Mouse (Mus musculus) bone marrow, adult 2 months (tissue): ENCODE measurements at regions not wholly inside any gene's neighbourhood (a gene's known extent, or its start where the extent isn't known, plus 50 kb on each side); places are given as distances from the start of the nearest gene placed in this dataset.

Experiments
- H3K27ac ChIP-seq: fragments of 200-500 bp; 2 replicates; pipeline ENCODE4 v1.5.1; 2012; ENCODE audit warnings: low read depth, mild to moderate bottlenecking, control low read depth, inconsistent platforms, low read length; ENCODE audit not compliant: control insufficient read depth, poor library complexity, insufficient read depth
- H3K4me1 ChIP-seq: fragments of 200-500 bp; 2 replicates; pipeline ENCODE4 v1.6.1; 2011; ENCODE audit warnings: low read length; ENCODE audit not compliant: control insufficient read depth, insufficient read depth
- H3K4me3 ChIP-seq: fragments of 200-500 bp; replicated peaks from 2 replicates; pipeline ENCODE3; 2011; ENCODE audit warnings: mild to moderate bottlenecking, low read depth, low read length, control low read depth; ENCODE audit not compliant: control insufficient read depth
- CTCF ChIP-seq: fragments of 200-500 bp; IDR thresholded peaks from 2 replicates; pipeline ENCODE4 v1.5.1; 2011; ENCODE audit warnings: low read length, control low read depth; ENCODE audit not compliant: control insufficient read depth, insufficient read depth
- POLR2A ChIP-seq: fragments of 200-500 bp; IDR thresholded peaks from 2 replicates; pipeline ENCODE4 v1.6.1; 2011; ENCODE audit warnings: low read depth, mild to moderate bottlenecking, control low read depth, low read length, borderline replicate concordance; ENCODE audit not compliant: control insufficient read depth
- WGBS: fragments of 180-500 bp; shearing (Covaris S2); methylation state at CpG from one replicate; pipeline ENCODE4 v1.1.7; 2018; 5-methylcytosine and 5-hydroxymethylcytosine counted together

- 71% methylated on average over 27 of the region's 27 CpGs for WGBS
- no peak overlapping the region for H3K4me3 ChIP-seq
- H3K27ac ChIP-seq, result no peak overlapping the region
- TF ChIP-seq POLR2A (no peak), CTCF (no peak)
- no peaks in the 10 kb centered on the region for H3K4me1 ChIP-seq
Measured at GRCm38 (mm10) chr2:75208821-75209758, 383.5 kb downstream of the Mtx2 start.

GRCm38 (mm10) chr2:75209790-75210583 is 384.4 kb downstream of the Mtx2 start:
- Histone ChIP-seq H3K27ac (no peak overlapping the region), H3K4me1 (no peaks in the 10 kb centered on the region), H3K4me3 (no peak overlapping the region)
- 85% methylated on average over 17 of the region's 17 CpGs for WGBS
- no peak for TF ChIP-seq CTCF
- TF ChIP-seq POLR2A, result no peak

DNA sequence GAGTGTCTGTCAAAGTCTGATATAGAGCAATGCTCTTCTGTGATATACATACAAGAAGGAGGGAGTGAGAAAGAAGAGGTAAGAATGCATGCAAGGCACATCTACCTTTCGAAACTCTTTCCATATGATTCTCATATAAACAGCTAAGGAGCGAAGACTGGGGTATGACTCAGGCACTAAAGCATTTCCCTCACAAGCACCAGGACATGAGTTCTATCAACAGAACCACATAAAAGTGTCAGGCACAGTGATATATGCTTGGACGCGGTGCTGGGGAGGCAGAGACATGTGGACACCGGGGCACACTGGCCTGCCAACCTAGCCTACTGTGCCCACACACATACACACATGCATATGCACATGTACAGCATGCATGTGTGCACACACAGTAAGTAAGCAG is 391.3 kb downstream of the Mtx2 start:
- TF ChIP-seq CTCF, result no peak
- no peak for TF ChIP-seq POLR2A

GRCm38 (mm10) chr2:75220775-75221359 is 395.3 kb downstream of the Mtx2 start:
- 80% methylated on average over 8 of the region's 8 CpGs for WGBS
- TF ChIP-seq CTCF, result no peak
- no peak for TF ChIP-seq POLR2A
- H3K27ac ChIP-seq, result no peak overlapping the region
- H3K4me1 ChIP-seq, result no peaks in the 10 kb centered on the region
- H3K4me3 ChIP-seq, result no peak overlapping the region

More for the DNA sequence above, 391.3 kb downstream of the Mtx2 start:
- Histone ChIP-seq H3K4me1 (no peaks in the 10 kb centered on the region), H3K27ac (no peak overlapping the region), H3K4me3 (no peak overlapping the region)
- WGBS, result 63% methylated on average over 5 of the region's 5 CpGs

DNA sequence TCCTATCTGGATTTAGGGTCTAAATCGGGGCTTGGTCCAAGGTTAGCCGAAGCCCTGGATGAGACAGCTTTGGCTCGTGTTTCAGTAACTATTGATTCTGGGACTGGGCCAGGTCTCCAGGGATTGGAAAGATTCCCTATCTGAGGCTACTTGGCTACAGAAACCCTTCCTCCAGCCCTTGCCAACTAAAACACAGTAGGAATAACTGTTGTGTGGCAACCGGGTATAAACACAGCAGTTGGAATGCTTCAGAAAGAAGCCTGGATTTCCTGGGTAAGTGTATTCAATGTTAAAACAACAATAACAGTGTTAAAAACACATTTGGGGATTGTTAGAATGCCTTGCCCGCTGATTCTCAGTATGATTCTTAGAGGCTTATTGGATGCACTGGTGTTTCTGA is 398.8 kb downstream of the Mtx2 start:
- 68% methylated on average over 5 of the region's 5 CpGs for WGBS
- no peak overlapping the region for H3K27ac ChIP-seq
- no peak for TF ChIP-seq CTCF
- TF ChIP-seq POLR2A, result no peak
- no peaks in the 10 kb centered on the region for H3K4me1 ChIP-seq
- no peak overlapping the region for H3K4me3 ChIP-seq

GRCm38 (mm10) chr2:75240976-75241375 is 415.4 kb downstream of the Mtx2 start:
- H3K4me1 ChIP-seq, result no peaks in the 10 kb centered on the region
- TF ChIP-seq POLR2A (no peak), CTCF (no peak)
- WGBS, result 66% methylated on average over 1 of the region's 1 CpGs

GRCm38 (mm10) chr2:75244311-75245033 is 414.6 kb upstream of the Hnrnpa3 start:
- no peaks in the 10 kb centered on the region; the same call in 1 of the 2 replicates for H3K4me1 ChIP-seq
- TF ChIP-seq CTCF (no peak), POLR2A (no peak)
- 79% methylated on average over 17 of the region's 17 CpGs for WGBS
- no peak overlapping the region for H3K4me3 ChIP-seq
- H3K27ac ChIP-seq, result no peak overlapping the region

More at GRCm38 (mm10) chr2:75240976-75241375, 415.4 kb downstream of the Mtx2 start:
- Histone ChIP-seq H3K27ac (no peak overlapping the region), H3K4me3 (no peak overlapping the region)
